Mouse (Mus musculus): ENCODE measurements around the gene Rad51d.
A peak's percentile ranks its signal among the peaks of the same experiment; 100 is the strongest.
"Not testable (repeated sequence)": the region's sequence is repeated elsewhere in the genome, so short reads cannot be mapped to it uniquely, and the experiment has no call there.

Rad51d gene

DNA sequence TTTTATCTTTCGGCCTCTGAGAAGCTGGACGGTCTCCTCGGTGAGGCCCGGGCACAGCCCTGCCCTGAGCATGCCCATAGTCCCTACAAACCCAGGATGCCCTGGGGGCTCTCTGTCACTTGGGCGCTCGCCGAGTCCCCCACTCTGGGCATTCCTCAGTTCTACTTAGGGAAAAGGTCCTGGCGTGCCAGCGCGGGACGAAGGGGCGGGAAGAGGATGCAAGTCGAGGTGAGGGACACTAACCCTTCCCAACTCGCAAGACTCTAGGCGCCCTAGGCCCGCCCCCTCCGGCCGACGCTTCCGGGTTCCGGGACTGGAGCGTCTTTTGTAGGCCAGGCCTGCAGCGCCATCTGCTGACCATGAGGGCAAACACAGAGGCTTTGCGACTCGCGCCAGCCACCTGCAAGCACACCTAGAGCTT lies at the start of gene Rad51d:
Gene Rad51d, minus strand, starts transcription at position 273 of the 421 bp plus-strand sequence.
- peak; percentile 89 to 94 for DNase-seq (ENCODE audit: low spot score in 2 of 2)

- DNase-seq (ENCODE audit: low spot score in 2 of 2), result no peak
Observed at GRCm38 (mm10) chr11:82933186-82933585, 42.8 kb upstream of the Rad51d start.

- DNase-seq (ENCODE audit: low spot score in 2 of 2), result not testable (repeated sequence)
Observed at GRCm38 (mm10) chr11:82931671-82932450, 41.4 kb upstream of the Rad51d start.

- not testable (repeated sequence) for DNase-seq (ENCODE audit: low spot score in 2 of 2)
Observed at GRCm38 (mm10) chr11:82931161-82931560, 40.7 kb upstream of the Rad51d start.

DNA sequence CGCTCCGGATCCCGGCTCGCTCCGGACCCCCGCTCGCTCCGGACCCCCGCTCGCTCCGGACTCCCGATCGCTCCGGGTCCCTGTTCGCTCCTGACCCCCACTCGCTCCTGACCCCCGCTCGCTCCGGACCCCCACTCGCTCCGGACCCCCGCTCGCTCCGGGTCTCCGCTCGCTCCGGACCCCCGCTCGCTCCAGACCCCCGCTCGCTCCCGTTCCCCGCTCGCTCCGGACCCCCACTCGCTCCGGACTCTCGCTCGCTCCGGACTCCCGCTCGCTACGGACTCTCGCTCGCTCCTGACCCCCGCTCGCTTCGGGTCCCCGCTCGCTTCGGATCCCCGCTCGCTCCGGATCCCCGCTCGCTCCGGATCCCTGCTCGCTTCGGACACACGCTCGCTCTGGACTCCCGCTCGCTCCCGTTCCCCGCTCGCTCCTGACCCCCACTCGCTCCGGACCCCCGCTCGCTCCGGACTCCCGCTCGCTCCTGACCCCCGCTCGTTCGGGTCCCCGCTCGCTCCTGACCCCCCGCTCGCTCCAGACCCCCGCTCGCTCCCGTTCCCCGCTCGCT lies 40.1 kb upstream of the Rad51d start:
- DNase-seq (ENCODE audit: low spot score in 2 of 2), result not testable (repeated sequence)

DNA sequence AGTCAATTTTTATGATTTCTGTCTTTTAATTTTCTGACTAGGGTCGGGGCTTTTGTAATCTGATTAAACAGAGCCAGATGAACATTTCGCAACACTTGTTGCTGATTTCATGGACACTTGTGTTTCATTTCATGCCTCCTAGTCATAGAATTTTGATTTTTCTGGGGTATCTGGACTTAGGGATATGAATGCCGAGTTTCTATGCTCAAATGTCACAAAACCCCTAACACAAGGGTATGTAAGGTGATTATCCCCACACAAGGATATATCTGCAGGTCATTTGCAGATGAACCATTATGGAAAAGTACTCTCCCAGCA lies 39.2 kb upstream of the Rad51d start:
- DNase-seq (ENCODE audit: low spot score in 2 of 2), result no peak

- no peak for DNase-seq (ENCODE audit: low spot score in 2 of 2)
Observed at GRCm38 (mm10) chr11:82928897-82929632, 38.7 kb upstream of the Rad51d start.

GRCm38 (mm10) chr11:82923910-82924309 lies 33.5 kb upstream of the Rad51d start:
- not testable (repeated sequence) for DNase-seq (ENCODE audit: low spot score in 2 of 2)

- DNase-seq (ENCODE audit: low spot score in 2 of 2), result no peak
Observed at GRCm38 (mm10) chr11:82921691-82922090, 31.3 kb upstream of the Rad51d start.

- no peak for DNase-seq (ENCODE audit: low spot score in 2 of 2)
Observed at GRCm38 (mm10) chr11:82920768-82921167, 30.4 kb upstream of the Rad51d start.

DNA sequence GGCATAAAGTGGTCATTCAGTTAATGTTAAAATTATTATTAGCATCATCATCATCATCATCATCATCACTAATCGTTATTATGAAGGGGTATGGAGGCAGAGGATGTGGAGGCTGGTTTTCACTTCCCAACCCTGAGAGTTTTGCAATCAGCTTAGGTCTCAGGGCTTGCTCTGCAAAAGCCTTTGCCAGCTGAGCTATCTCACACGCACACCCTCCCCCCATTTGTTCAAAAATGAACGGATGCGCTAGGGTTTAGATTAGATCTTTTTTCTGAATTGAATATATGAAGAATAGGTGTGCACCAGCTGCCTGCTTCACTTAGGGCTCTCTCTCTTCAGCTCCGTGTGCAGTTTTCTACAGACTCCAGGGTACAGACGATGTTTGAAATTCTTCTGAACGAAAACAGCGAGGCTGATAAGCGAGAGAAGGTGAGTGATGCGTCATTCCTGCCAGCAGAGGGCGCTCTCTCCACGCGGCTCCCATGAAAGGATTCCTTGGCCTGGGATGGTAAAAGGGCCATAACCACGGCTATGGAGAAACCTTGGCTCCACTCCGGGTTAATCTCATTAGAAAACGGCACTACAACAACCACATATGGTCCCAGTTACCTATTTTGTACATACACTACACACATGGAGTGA lies 24.4 kb upstream of the Rad51d start:
- peak; percentile 63 to 80 for DNase-seq (ENCODE audit: low spot score in 2 of 2)

GRCm38 (mm10) chr11:82910679-82911389 lies 20.4 kb upstream of the Rad51d start:
- DNase-seq (ENCODE audit: low spot score in 2 of 2), result no peak

DNA sequence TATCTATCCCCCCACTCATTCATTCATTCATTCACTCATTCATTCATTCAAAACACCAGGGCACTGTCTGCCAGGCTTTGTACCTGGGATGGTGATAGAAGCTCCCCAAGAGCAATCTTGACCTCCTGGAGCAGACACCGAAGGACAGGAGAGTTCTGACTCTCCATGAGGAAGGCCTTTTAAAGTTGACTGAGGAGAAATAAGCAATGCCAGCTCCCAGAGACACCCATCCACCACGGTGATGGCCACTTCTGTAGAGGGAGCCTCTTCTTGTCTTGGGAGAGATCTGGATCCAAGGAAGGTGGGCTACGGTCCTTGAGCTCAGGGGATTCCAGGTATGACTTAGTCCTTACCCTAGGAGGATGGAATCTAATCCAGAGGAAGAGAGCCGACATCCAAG lies 19.8 kb upstream of the Rad51d start, which contains the start of gene Unc45b:
Gene Unc45b, plus strand, starts transcription at position 301 of the 400 bp plus-strand sequence.
- DNase-seq (ENCODE audit: low spot score in 2 of 2), result no peak

GRCm38 (mm10) chr11:82908608-82908989 lies 18.2 kb upstream of the Rad51d start:
- no peak for DNase-seq (ENCODE audit: low spot score in 2 of 2)

DNA sequence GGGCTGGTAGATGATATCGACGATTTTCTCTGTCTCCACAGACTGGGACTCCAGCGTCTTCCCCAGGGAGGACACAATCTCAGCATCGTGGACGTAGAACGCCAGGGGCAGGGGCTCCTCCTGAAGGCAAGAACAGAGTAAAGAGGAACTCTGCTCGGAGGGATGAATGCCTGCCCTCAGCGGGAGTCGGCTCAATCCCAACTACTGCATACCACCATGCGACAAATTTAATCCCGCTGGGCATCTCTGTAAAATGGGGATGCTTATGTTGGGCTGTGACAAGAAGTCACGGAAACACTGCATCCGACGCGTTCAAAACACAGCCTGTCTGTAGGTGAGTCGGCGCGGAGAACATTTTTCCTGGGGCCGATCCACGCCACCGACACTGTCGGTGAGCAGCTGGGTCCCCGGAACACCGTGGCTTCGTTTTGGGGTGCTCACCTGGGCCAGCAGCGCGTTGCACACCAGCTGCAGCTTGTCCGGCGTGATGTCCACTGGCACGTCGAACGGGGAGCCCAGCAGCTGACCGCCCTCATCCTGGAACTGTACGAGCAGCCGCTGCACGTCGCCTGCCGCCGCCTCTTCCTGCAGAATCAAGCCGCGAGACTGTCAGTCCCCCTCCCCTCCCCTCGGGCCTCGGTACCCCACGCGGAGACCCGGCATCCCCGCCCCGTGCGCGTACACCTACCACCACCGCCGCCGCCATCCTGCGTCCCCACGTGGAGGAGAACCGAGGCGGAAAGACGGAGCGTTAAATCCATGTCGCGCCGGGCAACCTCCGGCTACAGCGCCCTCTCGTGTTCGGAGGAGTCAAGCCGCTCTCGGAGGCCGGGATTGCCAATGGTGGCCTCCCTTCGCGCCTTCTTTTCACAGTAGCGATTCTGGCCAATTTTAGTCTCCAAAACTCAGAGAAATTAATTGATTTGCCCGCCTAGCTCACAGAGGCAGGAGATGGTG lies 17.5 kb upstream of the Rad51d start, which contains the start of gene Nle1:
Gene Nle1, minus strand, starts transcription at position 761 of the 957 bp plus-strand sequence.
- DNase-seq (ENCODE audit: low spot score in 2 of 2), result peak; percentile 93 to 97

GRCm38 (mm10) chr11:82905816-82906215 lies 15.4 kb upstream of the Rad51d start:
- DNase-seq (ENCODE audit: low spot score in 2 of 2), result no peak

DNA sequence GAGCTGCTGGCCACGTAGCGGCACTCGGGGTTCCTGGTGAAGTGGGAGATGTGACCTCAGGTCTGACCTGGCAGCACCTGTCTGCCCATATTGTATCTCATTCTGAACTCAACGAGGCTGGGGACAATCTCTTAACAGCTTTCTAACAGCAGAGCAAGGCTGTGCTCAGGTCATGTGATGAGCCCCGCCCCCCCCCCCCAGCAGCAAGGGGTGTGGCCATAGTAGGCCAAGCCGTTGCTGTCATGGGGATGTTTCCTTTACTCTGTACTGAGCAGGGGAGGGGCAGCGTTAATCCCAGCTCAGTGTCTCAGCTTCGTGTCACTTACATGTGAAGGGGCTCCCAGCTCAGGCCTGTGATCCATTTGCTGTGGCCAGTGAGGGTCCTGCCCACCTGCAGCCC lies 14.5 kb upstream of the Rad51d start:
- DNase-seq (ENCODE audit: low spot score in 2 of 2), result no peak

GRCm38 (mm10) chr11:82901606-82902310 lies 11.3 kb upstream of the Rad51d start:
- no peak for DNase-seq (ENCODE audit: low spot score in 2 of 2)

GRCm38 (mm10) chr11:82899720-82900119 lies 9.3 kb upstream of the Rad51d start:
- DNase-seq (ENCODE audit: low spot score in 2 of 2), result no peak

- no peak for DNase-seq (ENCODE audit: low spot score in 2 of 2)
Observed at GRCm38 (mm10) chr11:82897478-82897877, 7.1 kb upstream of the Rad51d start.

All from cerebellum, postnatal 4 days (tissue).